Mouse (Mus musculus) liver, postnatal 0 days (tissue): ENCODE results near the gene D11Wsu47e.

Experiments
- CTCF ChIP-seq: sonication (generic); IDR thresholded peaks from 2 replicates; pipeline ENCODE4 v1.5.1; 2016; ENCODE audit warnings: antibody characterized with exemption, low read depth
- EP300 ChIP-seq: IDR thresholded peaks from 2 replicates; pipeline ENCODE4 v1.6.1; 2016; ENCODE audit warnings: antibody characterized with exemption, low read depth, mild to moderate bottlenecking

DNA sequence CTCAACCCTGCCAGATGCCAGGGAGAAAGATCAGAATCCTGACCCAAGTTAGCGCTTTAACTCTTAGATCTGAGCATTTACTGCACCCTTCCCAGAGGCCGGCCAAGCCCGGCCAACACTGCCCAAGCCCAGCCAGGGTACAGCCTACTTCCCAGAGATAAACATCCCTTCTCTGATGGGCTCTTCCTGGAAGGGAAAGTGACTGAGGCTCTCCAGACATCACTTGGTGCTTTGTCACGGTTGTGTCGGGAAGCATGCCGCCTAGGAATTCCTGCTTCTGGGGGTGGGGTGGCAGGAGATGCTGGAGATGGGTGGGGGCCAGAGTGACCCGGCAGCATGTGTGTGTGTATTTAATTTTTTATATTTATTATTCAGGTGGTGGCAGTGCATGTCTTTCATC, 55.9 kb downstream of the D11Wsu47e start:
- no peak for TF ChIP-seq CTCF
- no peak for TF ChIP-seq EP300
